Mouse (Mus musculus): ENCODE data around the gene Cdca7l. TPM values are rescaled to one million over a fixed set of nuclear protein-coding genes. Genes with fewer than 3 reads are reported as not detected.

Gene Cdca7l
- polyA plus RNA-seq, 1 experiment from 2014 or later: 53.5 TPM

GRCm38 (mm10) chr12:117842676-117843075 is 38.6 kb downstream of the Cdca7l start:
- 85% methylated on average over 1 of the region's 1 CpGs for WGBS
- DNase-seq (ENCODE audit: low spot score): no peak
- H3K9me3 ChIP-seq (ENCODE audit: control insufficient read depth, low read length): no peaks in the 10 kb centered on the region
- no peak overlapping the region for H3K27ac ChIP-seq (ENCODE audit: low read depth, low read length)
- no peak overlapping the region for H3K9ac ChIP-seq (ENCODE audit: low read length)
- H3K4me1 ChIP-seq (replicated peaks; ENCODE audit: control insufficient read depth, insufficient read depth, low read length): 0 out of 2 replicates have a peak, but pooled peaks cover 4% of the 10 kb centered on the region
- no peaks in the 10 kb centered on the region for H3K36me3 ChIP-seq (ENCODE audit: control insufficient read depth, insufficient read depth, low read length)
- ATAC-seq (replicated peaks; ENCODE audit: low FRiP score): no peak
- H3K4me3 ChIP-seq (ENCODE audit: low read depth, low read length): no peak overlapping the region
- H3K4me2 ChIP-seq (ENCODE audit: low read depth, low read length, severe bottlenecking): no peak overlapping the region; the same call in 1 of the 2 replicates
- no peaks in the 10 kb centered on the region for H3K27me3 ChIP-seq (ENCODE audit: control insufficient read depth, insufficient read depth, low read length)

- no peaks in the 10 kb centered on the region for H3K27me3 ChIP-seq (ENCODE audit: control insufficient read depth, insufficient read depth, low read length)
- H3K9ac ChIP-seq (ENCODE audit: low read length): peak overlapping the region; percentile 94
- DNase-seq (ENCODE audit: low spot score): peak; percentile 89
- ATAC-seq (replicated peaks; ENCODE audit: low FRiP score): peak; percentile 94
- under 1% methylated on average over 70 of the region's 75 CpGs for WGBS
- peak overlapping the region; percentile 72 for H3K27ac ChIP-seq (ENCODE audit: low read depth, low read length)
- H3K9me3 ChIP-seq (ENCODE audit: control insufficient read depth, low read length): no peaks in the 10 kb centered on the region
- H3K4me1 ChIP-seq (replicated peaks; ENCODE audit: control insufficient read depth, insufficient read depth, low read length): 0 out of 2 replicates have a peak, but pooled peaks cover 4% of the 10 kb centered on the region
- no peaks in the 10 kb centered on the region for H3K36me3 ChIP-seq (ENCODE audit: control insufficient read depth, insufficient read depth, low read length)
- peak overlapping the region; percentile 86 for H3K4me2 ChIP-seq (ENCODE audit: low read depth, low read length, severe bottlenecking)
- H3K4me3 ChIP-seq (ENCODE audit: low read depth, low read length): peak overlapping the region; percentile 82
Measured at GRCm38 (mm10) chr12:117843302-117844074, 39.4 kb downstream of the Cdca7l start.

- 0% methylated on average over 15 of the region's 15 CpGs for WGBS
- H3K4me3 ChIP-seq (ENCODE audit: low read depth, low read length): peak overlapping the region; percentile 82
- no peak for DNase-seq (ENCODE audit: low spot score)
- no peak; the same call in 1 of the 2 replicates for ATAC-seq (replicated peaks; ENCODE audit: low FRiP score)
- 0 out of 2 replicates have a peak, but pooled peaks cover 4% of the 10 kb centered on the region for H3K4me1 ChIP-seq (replicated peaks; ENCODE audit: control insufficient read depth, insufficient read depth, low read length)
- H3K27me3 ChIP-seq (ENCODE audit: control insufficient read depth, insufficient read depth, low read length): no peaks in the 10 kb centered on the region
- H3K27ac ChIP-seq (ENCODE audit: low read depth, low read length): peak overlapping the region; percentile 72; the same call in 1 of the 2 replicates
- H3K9me3 ChIP-seq (ENCODE audit: control insufficient read depth, low read length): no peaks in the 10 kb centered on the region
- peak overlapping the region; percentile 94 for H3K9ac ChIP-seq (ENCODE audit: low read length)
- H3K4me2 ChIP-seq (ENCODE audit: low read depth, low read length, severe bottlenecking): peak overlapping the region; percentile 86
- H3K36me3 ChIP-seq (ENCODE audit: control insufficient read depth, insufficient read depth, low read length): no peaks in the 10 kb centered on the region
Measured at GRCm38 (mm10) chr12:117844075-117844408, 40.0 kb downstream of the Cdca7l start.

GRCm38 (mm10) chr12:117844917-117845316 is 40.8 kb downstream of the Cdca7l start:
- Histone ChIP-seq H3K4me3 (ENCODE audit: low read depth, low read length) (peak overlapping the region; percentile 82), H3K36me3 (ENCODE audit: control insufficient read depth, insufficient read depth, low read length) (no peaks in the 10 kb centered on the region), H3K4me1 (replicated peaks; ENCODE audit: control insufficient read depth, insufficient read depth, low read length) (0 out of 2 replicates have a peak, but pooled peaks cover 4% of the 10 kb centered on the region), H3K27me3 (ENCODE audit: control insufficient read depth, insufficient read depth, low read length) (no peaks in the 10 kb centered on the region), H3K9me3 (ENCODE audit: control insufficient read depth, low read length) (no peaks in the 10 kb centered on the region), H3K27ac (ENCODE audit: low read depth, low read length) (no peak overlapping the region), H3K4me2 (ENCODE audit: low read depth, low read length, severe bottlenecking) (peak overlapping the region; percentile 86), H3K9ac (ENCODE audit: low read length) (peak overlapping the region; percentile 7; the same call in 1 of the 2 replicates)
- WGBS: 25% methylated on average over 2 of the region's 2 CpGs
- DNase-seq (ENCODE audit: low spot score): no peak
- ATAC-seq (replicated peaks; ENCODE audit: low FRiP score): no peak

GRCm38 (mm10) chr12:117848621-117849020 is 44.5 kb downstream of the Cdca7l start:
- Histone ChIP-seq H3K9me3 (ENCODE audit: control insufficient read depth, low read length) (no peaks in the 10 kb centered on the region), H3K4me1 (replicated peaks; ENCODE audit: control insufficient read depth, insufficient read depth, low read length) (0 out of 2 replicates have a peak, but pooled peaks cover 5% of the 10 kb centered on the region), H3K4me2 (ENCODE audit: low read depth, low read length, severe bottlenecking) (no peak overlapping the region), H3K4me3 (ENCODE audit: low read depth, low read length) (no peak overlapping the region), H3K36me3 (ENCODE audit: control insufficient read depth, insufficient read depth, low read length) (no peaks in the 10 kb centered on the region), H3K9ac (ENCODE audit: low read length) (no peak overlapping the region), H3K27ac (ENCODE audit: low read depth, low read length) (no peak overlapping the region), H3K27me3 (ENCODE audit: control insufficient read depth, insufficient read depth, low read length) (no peaks in the 10 kb centered on the region)
- WGBS: 93% methylated on average over 6 of the region's 6 CpGs
- no peak for DNase-seq (ENCODE audit: low spot score)
- no peak for ATAC-seq (replicated peaks; ENCODE audit: low FRiP score)

GRCm38 (mm10) chr12:117850472-117850871 is 46.4 kb downstream of the Cdca7l start:
- Histone ChIP-seq H3K27ac (ENCODE audit: low read depth, low read length) (no peak overlapping the region), H3K4me3 (ENCODE audit: low read depth, low read length) (no peak overlapping the region), H3K36me3 (ENCODE audit: control insufficient read depth, insufficient read depth, low read length) (no peaks in the 10 kb centered on the region), H3K9me3 (ENCODE audit: control insufficient read depth, low read length) (no peaks in the 10 kb centered on the region), H3K9ac (ENCODE audit: low read length) (no peak overlapping the region), H3K4me2 (ENCODE audit: low read depth, low read length, severe bottlenecking) (no peak overlapping the region), H3K4me1 (replicated peaks; ENCODE audit: control insufficient read depth, insufficient read depth, low read length) (0 out of 2 replicates have a peak, but pooled peaks cover 2% of the 10 kb centered on the region), H3K27me3 (ENCODE audit: control insufficient read depth, insufficient read depth, low read length) (no peaks in the 10 kb centered on the region)
- ATAC-seq (replicated peaks; ENCODE audit: low FRiP score) (no peak), DNase-seq (ENCODE audit: low spot score) (no peak)
- WGBS: 16% methylated on average over 10 of the region's 10 CpGs

- peak; percentile 56; the same call in 1 of the 2 replicates for ATAC-seq (replicated peaks; ENCODE audit: low FRiP score)
- WGBS: 35% methylated on average over 6 of the region's 6 CpGs
- Histone ChIP-seq H3K27ac (ENCODE audit: low read depth, low read length) (no peak overlapping the region), H3K4me1 (replicated peaks; ENCODE audit: control insufficient read depth, insufficient read depth, low read length) (0 out of 2 replicates have a peak, but pooled peaks cover 2% of the 10 kb centered on the region), H3K9ac (ENCODE audit: low read length) (no peak overlapping the region), H3K9me3 (ENCODE audit: control insufficient read depth, low read length) (no peaks in the 10 kb centered on the region), H3K36me3 (ENCODE audit: control insufficient read depth, insufficient read depth, low read length) (no peaks in the 10 kb centered on the region), H3K4me2 (ENCODE audit: low read depth, low read length, severe bottlenecking) (no peak overlapping the region), H3K4me3 (ENCODE audit: low read depth, low read length) (no peak overlapping the region), H3K27me3 (ENCODE audit: control insufficient read depth, insufficient read depth, low read length) (no peaks in the 10 kb centered on the region)
- peak; percentile 75 for DNase-seq (ENCODE audit: low spot score)
Measured at GRCm38 (mm10) chr12:117853316-117853715, 49.2 kb downstream of the Cdca7l start.

- no peak overlapping the region for H3K4me2 ChIP-seq (ENCODE audit: low read depth, low read length, severe bottlenecking)
- H3K9ac ChIP-seq (ENCODE audit: low read length): no peak overlapping the region
- H3K27me3 ChIP-seq (ENCODE audit: control insufficient read depth, insufficient read depth, low read length): no peaks in the 10 kb centered on the region
- no peak overlapping the region for H3K27ac ChIP-seq (ENCODE audit: low read depth, low read length)
- DNase-seq (ENCODE audit: low spot score) (no peak), ATAC-seq (replicated peaks; ENCODE audit: low FRiP score) (no peak)
- no peak overlapping the region for H3K4me3 ChIP-seq (ENCODE audit: low read depth, low read length)
- no peaks in the 10 kb centered on the region for H3K9me3 ChIP-seq (ENCODE audit: control insufficient read depth, low read length)
- 81% methylated on average over 9 of the region's 9 CpGs for WGBS
- no peaks in the 10 kb centered on the region for H3K36me3 ChIP-seq (ENCODE audit: control insufficient read depth, insufficient read depth, low read length)
- no peaks in the 10 kb centered on the region for H3K4me1 ChIP-seq (replicated peaks; ENCODE audit: control insufficient read depth, insufficient read depth, low read length)
Measured at GRCm38 (mm10) chr12:117857023-117857422, 52.9 kb downstream of the Cdca7l start.
